Mouse (Mus musculus): ENCODE results near the gene N4bp1.

Gene N4bp1

GRCm38 (mm10) chr8:86825674-86826448 is 59.2 kb downstream of the N4bp1 start:
- DNase-seq (ENCODE audit: low read depth, low spot score) = no peak

DNA sequence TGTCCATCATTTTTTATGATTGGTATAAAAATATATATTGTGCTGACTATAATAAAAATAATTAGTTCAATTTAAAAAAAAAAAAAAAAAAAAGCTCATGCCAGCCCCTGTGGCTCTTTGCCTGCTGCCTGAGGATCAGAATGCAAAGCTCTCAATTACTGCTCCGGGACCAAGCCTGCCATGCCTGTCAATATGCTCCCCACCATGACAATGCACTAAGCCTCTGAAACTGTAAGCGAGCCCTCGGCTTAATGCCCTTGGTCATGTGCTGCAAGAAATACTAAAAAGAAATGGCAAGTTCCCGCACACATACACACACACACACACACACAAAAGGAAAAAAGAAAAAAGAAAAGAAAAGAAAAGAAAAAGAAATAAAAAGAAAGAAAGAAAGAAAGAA is 60.3 kb downstream of the N4bp1 start:
- DNase-seq (ENCODE audit: low read depth, low spot score) = no peak

- peak; percentile 47 for DNase-seq (ENCODE audit: low read depth, low spot score)
These were observed 64.3 kb downstream of the N4bp1 start for GRCm38 (mm10) chr8:86820756-86821201.

GRCm38 (mm10) chr8:86820186-86820755 is 64.8 kb downstream of the N4bp1 start:
- DNase-seq (ENCODE audit: low read depth, low spot score) = no peak

GRCm38 (mm10) chr8:86819426-86819825 is 65.6 kb downstream of the N4bp1 start:
- DNase-seq (ENCODE audit: low read depth, low spot score) = no peak

DNA sequence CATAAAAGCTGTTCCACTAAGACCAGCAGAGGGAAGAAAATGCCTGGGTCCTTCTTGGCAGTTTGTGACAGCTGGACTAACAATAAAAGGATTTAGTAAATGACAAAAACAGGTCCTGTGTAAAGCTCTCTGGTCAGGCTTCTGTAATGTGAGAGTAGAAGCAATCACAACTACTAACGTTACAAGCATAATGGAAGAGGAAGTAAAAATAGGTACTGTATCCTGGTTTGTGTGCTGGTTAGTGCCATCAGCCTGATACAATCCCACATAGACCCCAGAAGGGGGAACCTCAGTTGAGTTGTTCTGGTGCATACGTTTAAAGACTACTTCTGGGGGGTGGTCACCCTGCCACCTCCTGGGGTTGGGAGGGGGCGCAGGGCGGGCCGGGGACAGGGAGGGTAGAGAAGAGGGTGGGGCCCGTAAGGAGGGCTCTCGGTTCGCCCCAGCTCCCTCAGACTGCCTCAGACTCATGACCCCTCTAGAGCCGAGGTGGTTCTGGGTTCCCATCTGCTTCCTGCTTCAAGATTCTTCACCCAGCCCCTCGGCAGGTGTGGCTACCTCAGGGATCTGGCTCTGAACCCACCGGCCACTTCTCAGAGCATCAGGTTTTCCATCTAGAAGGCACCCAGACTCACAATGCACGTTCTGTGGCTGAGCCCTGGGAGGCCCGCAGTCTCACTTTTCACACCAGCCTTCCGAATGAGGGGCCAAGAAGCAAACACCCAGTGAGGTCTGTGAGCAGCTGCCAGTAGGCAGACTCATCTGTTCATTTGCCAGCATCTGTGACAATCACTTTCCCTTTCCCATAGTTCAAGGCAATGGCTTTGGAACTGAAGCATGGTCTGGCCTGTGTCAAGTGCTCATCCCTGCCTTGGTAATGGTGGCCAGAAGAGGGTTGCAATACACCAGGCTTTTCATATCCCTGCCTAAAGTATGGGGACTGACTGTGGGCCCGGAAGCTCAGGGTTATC is 75.8 kb downstream of the N4bp1 start:
- no peak for DNase-seq (ENCODE audit: low read depth, low spot score)

- DNase-seq (ENCODE audit: low read depth, low spot score) = no peak
These were observed 76.8 kb downstream of the N4bp1 start for GRCm38 (mm10) chr8:86808239-86808638.

DNA sequence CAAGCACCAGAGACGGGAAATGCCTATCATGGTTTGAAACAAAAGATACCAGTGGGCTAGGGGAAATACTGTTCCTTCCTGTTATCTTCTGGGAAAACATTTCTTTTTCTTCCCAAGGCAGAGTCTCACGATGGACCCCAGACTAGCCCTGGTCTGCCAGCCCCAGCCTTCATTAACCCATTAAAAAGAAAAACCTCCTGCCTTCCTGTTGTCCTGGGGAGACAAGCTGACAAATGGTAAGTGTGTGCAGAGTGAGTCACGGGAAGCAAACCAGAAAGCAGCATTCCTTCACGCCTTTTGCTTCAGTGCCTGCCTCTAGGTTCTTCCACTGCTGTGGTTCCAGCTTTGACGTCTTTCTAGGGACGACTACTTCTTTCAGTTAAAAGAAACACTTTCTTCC is 83.1 kb downstream of the N4bp1 start:
- DNase-seq (ENCODE audit: low read depth, low spot score) = no peak

GRCm38 (mm10) chr8:86800966-86801365 is 84.1 kb downstream of the N4bp1 start:
- DNase-seq (ENCODE audit: low read depth, low spot score) = no peak

- DNase-seq (ENCODE audit: low read depth, low spot score) = no peak
These were observed 86.9 kb downstream of the N4bp1 start for GRCm38 (mm10) chr8:86798141-86798540.

- no peak for DNase-seq (ENCODE audit: low read depth, low spot score)
These were observed 87.4 kb downstream of the N4bp1 start for GRCm38 (mm10) chr8:86797705-86798104.

- no peak for DNase-seq (ENCODE audit: low read depth, low spot score)
These were observed 90.3 kb downstream of the N4bp1 start for GRCm38 (mm10) chr8:86794716-86795115.

DNA sequence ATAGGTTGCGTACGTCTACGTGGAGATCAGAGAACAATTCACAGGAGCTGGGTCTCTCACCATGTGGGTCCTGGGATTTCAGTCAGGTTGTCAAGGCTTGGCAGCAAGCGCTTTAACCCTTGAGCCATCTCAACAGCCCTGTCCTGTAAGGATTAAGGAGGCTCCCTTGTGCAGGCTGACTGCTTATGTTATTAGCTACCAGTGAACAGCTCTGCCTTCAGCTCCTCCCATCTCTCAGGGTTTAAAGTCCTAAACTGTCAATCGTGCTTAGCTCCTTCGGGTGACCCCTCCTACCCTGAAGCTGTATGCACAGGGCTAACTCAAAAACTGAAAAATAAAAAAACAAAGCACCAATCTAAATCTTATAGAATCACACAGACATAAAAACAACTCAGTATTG is 93.5 kb downstream of the N4bp1 start:
- DNase-seq (ENCODE audit: low read depth, low spot score) = no peak

- no peak for DNase-seq (ENCODE audit: low read depth, low spot score)
These were observed 95.5 kb downstream of the N4bp1 start for GRCm38 (mm10) chr8:86789576-86789975.

GRCm38 (mm10) chr8:86787891-86788420 is 97.1 kb downstream of the N4bp1 start:
- no peak for DNase-seq (ENCODE audit: low read depth, low spot score)

- no peak for DNase-seq (ENCODE audit: low read depth, low spot score)
These were observed 98.6 kb downstream of the N4bp1 start for GRCm38 (mm10) chr8:86786498-86786897.

DNA sequence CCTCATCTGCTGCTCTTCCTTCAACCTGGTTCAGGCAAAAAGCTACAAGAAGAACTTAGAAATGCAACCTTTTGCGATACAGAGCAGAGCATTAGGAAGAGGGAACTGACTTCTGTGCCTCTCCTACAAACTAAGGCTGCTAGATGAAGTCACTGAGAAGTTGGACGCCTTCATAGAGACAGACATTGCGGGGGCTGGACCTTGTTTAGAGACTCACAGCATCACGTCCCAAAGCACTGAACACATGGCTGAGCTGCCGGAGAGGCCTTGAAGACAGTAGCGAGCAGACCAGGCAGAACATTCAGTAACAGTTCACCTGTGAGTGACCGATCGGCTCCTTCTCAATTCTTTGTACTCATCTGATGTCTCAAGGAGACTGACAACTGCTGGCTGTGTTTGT is 104.0 kb downstream of the N4bp1 start:
- no peak for DNase-seq (ENCODE audit: low read depth, low spot score)

- DNase-seq (ENCODE audit: low read depth, low spot score) = no peak
These were observed 105.9 kb downstream of the N4bp1 start for GRCm38 (mm10) chr8:86779207-86779606.

DNA sequence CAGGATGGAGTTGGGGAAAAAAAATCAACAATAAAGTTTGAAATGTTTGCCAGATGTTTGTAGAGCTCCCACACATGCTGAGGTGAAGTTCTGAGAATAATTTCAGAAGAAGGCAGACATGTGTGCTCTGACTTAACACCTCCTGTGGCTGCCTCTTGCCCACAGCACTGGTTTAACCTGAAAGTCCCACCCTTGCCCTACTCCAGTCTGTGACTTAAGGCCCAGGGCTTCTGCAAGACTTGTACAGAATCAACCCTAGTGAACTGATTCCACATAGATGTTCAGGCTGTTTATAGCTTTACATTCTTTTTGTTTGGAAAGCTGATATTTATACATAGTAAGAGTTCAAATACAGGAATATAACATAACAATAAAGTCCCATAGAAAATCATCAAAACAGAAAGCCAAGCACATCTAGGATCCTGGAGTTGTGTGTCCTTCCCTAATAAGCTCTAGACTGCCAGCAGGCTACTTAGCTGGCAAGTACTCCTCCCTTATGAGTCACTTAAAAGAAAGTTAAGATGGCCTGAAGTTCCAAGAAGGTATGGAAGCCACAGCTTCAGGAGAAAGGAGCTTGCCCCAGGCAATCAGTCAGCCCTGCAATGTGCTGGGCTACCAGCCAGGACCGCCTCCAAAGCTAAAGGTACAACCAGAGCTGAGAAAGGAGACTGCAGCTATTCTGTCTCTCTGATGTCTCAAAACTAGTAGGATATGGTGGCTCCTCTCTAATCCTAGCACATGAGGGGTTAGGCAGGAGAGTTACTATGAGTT is 114.9 kb downstream of the N4bp1 start:
- no peak for DNase-seq (ENCODE audit: low read depth, low spot score)

DNA sequence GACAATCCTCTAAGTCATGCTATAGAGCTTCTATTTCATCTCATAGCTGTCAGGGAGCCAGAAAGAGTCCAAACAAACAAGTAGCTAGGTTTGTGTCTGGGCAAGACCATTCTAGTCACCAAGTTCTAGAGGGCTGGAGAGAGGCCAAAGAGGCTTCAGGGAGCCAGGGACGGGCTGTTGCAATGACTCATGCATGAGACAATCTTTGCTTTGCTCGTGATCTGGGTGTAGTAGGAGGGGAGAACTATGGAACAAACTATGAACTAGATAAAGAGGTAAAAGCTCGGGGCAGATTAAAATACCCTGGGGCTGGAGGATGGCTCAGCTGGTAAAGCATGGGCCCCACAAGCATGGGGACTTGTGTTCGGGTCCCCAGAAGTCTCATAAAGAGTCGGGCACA is 116.6 kb downstream of the N4bp1 start:
- no peak for DNase-seq (ENCODE audit: low read depth, low spot score)

GRCm38 (mm10) chr8:86766548-86767211 is 118.4 kb downstream of the N4bp1 start:
- no peak for DNase-seq (ENCODE audit: low read depth, low spot score)

All from embryo, embryonic 11.5 days (tissue).